Mouse (Mus musculus) adrenal gland, postnatal 14 days (tissue): ENCODE data around the gene Cit. TPM values are rescaled to one million over a fixed set of nuclear protein-coding genes. Genes with fewer than 3 reads are reported as not detected.
"Not testable (repeated sequence)": the region's sequence is repeated elsewhere in the genome, so short reads cannot be mapped to it uniquely, and the experiment has no call there.

Experiments
- DNase-seq: peaks from one replicate; pipeline ENCODE4 v3.0.0; 2021; ENCODE audit warnings: mixed read lengths
- long read RNA-seq, 2 experiments: library from polyadenylated mRNA; stranded (forward); transcript quantifications; one replicate each; pipeline ENCODE4 v2.0.0; 2021
- total RNA-seq: library from RNA; stranded (reverse); gene quantifications from 2 replicates; pipeline ENCODE4 v1.2.3, GENCODE M21; 2021

Cit gene
- total RNA-seq = 8.7 and 10.3 TPM in 2 replicates
- long read RNA-seq, experiment 1, partial matches to known transcripts = 0 of 2 reads
- long read RNA-seq, experiment 1, other reads (novel, unspliced or antisense) = 1 of 2 reads
- long read RNA-seq, experiment 2, partial matches to known transcripts = 0 of 2 reads
- long read RNA-seq, experiment 2, other reads (novel, unspliced or antisense) = 2 of 2 reads

DNA sequence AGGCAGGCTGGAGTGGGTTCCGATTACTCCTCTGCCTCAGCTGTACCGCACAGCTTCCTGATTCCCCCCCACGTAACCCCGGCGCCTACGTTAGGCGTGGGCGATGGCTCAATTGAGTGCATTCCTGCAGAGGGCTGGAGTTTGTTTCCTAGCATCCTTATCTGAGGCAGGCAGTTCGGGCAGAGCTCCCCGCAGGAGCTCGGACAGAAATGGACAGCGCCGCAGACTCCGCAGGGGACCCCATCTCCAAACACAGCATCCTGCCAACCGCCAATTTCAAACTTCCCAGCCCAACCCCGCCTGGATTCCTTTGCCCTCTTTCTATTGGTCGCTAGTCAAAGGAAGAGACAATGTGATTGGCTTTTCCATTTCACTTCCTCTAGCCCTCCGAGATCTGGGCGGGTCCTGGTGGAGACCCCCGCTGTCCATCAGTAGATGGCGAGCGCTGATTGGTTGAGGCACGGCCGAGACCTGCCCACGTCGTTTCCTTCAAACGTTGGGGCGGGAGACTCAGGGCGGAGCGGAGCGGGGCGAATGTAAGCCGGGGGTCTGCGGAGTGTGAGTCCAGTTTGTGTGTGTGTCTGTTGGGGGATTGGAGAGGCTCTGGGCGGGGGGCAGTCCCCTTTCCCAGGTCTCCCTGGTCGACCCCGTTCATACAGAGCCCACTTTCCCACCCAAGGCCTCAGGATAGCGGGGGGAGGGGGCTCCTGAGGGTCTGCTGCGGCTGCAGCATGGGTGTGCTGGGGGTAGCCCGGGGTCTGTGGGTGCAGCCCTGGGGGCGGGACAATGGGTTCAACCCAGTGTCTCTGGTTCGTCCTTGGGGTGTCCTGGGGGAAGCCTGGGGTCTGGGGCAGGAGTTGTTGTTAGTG is at the start of gene Cit:
TSS of gene Cit (plus strand) at position 513 of the 869 bp plus-strand sequence.
- DNase-seq = peak; percentile 94

DNA sequence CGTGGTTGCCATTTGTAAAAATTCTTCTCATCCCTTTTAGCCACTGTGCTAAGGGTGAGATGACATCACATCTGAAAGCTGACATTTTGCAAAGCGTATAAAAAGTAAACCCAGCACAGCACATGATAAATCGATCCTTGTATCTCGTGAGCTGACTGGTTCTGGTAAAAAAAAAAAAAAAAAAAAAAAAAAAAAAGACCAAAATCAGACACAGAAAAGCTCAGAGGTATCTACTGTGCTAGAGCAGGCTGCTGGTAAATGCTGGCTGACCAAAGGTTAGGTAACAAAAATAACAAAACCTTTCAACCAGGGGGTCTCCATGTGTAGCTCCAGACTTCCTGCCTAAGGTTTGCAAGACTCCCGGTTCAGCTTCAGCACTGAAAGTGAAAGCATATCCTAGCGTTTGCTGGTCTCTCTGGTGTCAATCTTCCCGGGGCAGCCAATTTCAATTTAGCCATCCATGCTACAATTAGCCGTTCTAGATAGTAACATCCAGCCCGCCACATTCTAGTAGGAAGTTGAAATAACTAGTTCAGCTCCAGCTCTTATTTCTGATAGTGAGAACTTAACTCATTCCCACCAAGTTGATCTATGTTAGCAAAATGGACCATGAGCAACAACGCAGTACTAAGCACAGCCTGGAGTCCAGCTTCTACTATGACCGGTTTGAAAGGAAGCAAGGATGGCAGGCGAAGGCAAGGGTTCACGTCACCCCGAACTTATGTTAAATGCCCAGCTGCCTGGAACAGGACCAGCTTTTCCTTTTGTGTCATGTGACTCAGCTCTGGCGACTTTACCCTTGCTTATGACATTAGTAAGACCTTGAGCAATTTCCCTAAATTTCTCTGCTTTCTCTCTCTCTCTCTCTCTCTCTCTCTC is 45.8 kb upstream of the Cit start:
- peak; percentile 16 for DNase-seq

DNA sequence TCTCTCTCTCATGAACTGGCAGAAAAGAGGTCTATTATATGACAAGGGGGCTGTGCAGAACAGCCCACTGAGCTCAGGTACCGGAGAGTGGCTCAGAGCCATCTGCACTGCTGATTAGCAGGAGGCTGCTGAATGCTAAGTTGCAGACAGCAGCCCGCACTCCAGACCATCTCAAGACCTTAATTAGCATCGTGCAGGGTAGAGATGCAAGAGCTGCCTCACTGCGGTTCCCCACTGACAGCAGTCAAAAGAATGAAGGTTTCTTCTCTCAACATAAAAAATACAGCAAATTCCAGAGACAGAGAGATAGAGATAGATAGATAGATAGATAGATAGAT is 45.2 kb upstream of the Cit start:
- no peak for DNase-seq

DNA sequence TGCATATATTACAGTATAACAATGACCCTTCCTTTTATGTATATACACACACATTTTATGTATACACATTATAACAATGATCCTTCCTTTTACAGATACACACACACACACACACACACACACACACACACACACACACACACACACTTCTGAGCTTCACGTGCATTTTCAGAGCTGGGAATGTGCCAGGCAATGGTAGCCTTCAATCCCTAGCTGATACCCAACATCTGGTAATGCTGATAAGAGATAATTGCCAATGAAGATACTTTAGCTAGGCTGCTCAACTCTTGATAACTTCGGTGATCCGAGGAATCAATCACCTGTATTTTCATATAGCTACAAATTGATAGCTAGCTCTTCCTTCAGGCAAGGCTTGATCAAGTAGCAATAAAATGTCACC is 32.8 kb upstream of the Cit start:
- no peak for DNase-seq

DNA sequence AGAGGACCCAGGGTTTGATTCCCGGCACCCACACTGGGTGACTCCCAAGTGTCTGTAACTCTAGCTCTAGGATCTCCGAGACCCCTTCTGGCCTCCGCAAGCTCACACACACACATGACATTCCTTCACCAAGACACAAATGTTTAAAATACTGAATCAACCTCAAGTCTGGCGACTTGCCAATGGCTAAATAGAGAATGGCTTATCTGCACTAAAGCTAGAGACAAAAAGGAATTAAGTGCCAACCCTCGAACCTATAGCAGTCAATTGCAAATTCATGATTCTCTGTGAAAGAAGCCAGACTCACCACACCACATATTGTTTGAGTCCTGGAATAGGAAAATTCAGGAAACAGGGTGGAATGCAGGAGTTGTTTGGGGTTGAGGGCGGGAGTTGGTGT is 28.1 kb upstream of the Cit start:
- DNase-seq = no peak

DNA sequence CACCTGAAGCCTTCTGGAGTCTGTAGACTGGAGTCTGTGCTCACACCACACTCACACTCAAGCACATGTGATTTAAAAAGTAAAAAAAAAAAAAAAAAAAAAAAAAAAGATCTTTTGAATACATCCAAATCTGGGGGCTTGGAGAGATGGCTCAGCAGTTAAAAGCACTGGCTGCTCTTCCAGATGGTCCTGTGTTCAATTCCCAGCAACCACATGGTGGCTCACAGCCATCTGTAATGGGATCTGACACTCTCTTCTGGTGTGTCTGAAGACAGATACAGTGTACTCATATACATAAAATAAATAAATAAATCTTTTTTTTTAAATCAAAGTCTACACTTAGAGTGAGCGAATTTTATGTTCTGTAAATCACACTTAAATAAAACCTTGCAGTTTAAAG is 27.4 kb upstream of the Cit start:
- DNase-seq = not testable (repeated sequence)

DNA sequence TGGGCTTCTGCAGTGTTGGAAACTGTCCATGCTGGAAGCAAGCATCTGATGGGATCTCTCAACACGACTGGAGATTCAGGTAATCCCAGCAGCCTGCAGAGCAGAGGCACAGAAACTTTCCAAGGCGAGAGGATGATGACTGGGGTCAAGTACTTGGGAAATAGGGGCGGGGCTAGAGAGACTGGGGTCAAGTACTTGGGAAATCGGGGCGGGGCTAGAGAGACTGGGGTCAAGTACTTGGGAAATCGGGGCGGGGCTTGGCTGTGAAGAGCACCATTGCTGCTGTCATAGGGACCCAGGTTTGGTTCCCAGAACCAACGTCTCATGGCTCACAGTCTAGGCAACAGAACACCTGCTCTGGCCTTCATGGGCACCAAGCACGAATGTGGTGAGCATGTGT is 25.1 kb upstream of the Cit start:
- DNase-seq = no peak

DNA sequence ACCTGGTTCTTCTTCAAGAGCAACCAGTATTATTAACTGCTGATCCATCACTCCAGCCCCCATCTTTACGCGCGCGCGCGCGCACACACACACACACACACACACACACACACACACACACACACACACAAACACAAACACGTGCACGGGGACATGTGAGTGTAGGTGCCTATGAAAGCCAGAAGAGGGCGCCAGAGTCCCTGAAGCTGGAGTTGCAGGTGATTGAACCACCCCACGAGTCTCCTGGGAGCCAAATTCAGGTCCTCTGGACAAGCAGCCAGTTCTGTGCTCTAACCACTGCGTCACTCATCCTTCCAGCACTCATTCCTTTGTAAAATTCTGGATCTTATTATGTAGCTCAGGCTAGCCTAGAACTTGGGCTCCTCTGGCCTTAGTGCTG is 23.9 kb upstream of the Cit start:
- DNase-seq = no peak

DNA sequence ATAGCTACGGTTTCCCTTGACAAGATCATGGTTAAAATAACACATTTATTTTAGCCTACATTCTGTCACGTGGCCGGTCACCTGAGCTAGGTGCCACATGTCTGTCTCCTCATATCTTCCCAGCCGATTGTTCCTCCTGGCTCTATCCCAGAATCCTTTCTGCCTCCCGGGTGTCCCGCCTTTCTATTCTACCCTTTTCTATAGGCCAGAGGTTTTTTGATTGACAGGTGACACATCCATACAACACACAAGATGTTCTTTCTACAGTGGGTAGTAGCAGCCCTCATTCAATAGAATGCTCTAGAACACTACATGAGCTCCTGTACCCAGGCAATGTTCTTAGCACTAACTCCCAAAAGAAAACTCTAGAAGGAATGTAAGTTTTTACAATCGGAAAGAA is 23.2 kb upstream of the Cit start:
- DNase-seq = no peak

DNA sequence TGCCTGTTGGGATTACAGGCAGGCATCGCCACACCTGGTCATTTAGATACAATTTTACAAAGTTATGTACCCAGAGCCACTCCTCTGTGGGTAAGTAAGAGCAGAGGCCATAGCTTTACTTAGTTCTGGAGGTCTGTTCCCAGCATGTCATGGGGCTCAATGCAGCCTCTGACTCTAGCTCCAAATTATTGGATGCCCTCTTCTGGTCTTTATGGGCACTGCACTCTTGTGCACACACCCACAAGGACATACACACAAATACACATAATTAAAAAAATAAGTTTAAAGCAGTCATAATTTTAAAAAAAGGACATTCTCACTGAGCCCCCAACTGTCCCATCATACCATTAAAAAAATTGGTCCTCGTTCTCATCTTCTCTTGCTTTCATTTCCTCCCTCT is 12.3 kb upstream of the Cit start:
- no peak for DNase-seq

DNA sequence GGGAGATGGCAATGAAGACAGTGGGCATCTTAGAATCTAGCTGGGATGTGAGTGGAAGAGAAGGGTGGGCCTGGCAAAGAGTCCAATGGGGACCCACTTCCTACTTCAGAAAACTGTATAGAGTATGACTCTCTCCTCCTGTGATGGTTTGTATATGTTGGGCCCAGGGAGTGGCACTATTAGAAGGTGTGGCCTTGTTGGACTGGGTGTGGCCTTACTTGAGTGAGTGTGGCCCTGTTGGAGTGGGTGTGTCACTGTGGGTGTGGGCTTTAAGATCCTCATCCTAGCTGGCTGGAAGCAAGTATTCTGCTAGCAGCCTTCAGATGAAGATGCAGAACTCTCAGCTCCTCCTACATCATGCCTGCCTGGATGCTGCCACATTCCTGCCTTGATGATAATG is 11.3 kb upstream of the Cit start:
- not testable (repeated sequence) for DNase-seq

DNA sequence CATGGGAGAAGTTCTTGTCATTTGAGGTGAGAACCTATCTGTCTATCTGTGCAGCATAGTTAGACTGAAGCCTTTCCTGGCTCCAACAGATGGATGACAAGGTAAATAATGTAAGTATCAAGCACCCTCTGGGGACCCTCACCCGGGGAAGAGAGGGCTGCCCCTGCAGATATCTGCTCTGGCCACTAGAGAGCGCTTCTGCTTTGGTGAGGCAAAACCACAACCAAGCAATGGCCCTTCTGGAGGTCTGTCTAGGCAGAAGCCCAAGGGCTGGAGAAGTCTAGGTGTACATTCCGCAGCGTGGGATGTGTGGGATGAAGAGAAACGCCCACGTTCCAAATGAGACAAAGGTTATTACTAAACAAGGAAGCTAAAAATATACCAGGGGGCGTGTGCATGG is 9.8 kb upstream of the Cit start:
- DNase-seq = peak; percentile 19

DNA sequence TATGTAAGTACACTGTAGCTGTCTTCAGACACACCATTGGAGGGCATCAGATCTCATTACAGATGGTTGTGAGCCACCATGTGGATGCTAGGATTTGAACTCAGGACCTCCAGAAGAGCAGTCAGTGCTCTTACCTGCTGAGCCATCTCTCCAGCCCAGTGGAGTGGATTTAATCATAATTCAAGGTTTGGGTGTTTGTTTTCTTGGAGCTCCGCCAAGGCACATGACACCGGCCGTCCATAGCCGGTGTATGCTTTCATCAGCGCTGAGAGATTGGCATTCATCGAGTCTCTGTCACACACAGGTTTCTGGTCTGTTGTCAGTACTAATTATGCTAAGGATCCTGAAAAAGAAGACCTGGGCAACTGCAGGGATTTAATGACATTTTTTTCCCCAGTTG is 7.0 kb upstream of the Cit start:
- peak; percentile 47 for DNase-seq

DNA sequence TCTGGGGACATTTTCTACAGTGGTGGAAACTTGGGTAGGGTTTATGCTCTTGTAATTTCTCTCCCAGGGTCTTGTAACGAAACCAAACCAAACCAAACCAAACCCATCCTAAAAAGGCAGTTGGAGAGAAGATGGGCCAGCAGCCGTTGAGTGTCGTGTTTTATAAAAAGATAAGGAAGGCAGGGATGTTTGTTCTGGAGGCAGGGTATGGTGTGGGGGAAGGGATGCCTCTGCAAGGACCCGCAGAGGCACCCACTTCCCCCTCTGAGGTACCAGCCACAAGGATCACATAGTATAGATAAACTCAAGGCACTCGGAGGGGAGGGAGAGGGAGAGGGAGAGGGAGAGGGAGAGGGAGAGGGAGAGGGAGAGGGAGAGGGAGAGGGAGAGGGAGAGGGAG is 4.6 kb upstream of the Cit start:
- no peak for DNase-seq

DNA sequence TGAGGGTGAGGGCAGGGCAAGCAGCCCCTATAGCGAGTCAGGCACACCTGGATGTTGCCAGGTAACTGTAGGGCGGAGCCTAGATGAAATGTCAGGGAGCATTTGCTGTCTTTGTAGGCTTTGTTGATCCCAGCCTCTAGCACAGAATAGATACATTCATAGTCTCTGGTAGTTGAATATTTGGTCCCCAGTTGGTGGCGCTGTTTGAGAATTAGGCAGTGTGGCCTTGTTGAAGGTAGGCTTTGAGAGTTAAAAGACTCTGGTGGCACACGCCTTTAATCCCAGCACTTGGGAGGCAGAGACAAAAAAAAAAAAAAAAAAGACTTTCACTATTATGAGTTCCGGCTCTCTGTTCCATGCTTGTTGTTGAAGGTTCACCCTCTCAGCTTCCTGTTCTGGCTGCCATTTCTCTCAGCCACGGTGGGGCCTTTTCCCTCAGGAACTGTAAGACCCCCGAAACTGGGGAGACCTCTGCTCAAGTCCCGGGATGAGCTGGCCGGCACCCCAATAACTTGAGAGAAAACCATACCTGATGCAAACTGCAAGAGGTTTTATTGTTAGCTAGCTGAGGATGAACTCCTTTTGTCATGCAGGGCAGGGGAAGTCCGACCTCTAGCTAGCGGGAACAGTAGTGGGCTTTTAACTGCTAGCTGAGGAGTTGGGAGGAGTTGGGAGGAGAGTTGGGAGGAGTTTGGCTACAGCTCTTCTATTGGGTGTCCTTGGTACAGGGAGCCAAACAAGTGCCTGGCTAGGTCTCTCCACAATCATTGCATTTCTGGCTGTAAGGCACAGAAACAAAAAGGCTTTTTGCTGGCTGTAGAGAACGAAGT is 3.9 kb upstream of the Cit start:
- DNase-seq = no peak

DNA sequence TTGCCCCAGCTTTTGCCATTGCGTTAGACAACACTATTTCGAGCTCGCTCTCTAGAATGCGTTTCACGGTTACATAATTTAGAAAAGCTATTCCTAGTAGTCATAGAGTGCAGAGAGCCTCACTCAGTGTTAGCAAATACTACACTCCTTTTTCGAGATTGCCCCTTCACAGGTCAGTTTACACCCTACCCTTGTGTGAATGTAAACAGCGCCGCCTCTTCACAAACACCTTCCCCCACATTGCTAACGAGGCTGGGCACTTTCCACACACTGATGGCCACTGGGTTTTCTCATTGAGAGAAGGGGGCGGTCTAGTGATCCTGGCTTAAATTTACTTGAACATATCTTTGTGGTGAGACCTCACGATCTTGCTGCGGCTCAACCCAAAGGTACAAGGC is 711 bp upstream of the Cit start:
- DNase-seq = no peak

DNA sequence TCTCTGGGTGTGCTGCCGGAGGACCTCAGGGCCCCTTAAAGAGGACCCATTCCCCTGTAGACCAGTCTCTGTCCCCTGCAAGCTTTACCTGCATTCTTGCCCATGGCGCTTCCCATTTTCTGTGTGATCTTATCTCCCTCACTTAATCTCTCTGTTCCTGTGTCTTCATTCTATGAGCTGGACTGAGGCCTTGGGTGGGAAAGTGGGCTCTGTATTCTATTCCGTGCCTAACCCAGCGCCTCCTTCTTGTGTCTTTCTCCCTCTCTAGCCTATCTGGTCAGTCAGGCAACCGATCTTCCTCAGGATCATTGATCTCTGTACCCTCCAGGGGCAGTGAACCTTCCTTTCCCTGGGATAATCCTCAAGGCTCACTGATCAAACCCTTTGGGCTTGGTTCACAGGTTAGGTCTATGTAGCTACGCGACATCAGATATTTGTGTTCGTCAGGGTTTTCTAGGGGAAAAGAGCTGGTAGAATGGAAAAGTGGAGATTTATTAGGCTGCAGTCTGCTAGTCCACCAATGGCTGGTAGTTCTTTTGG is 627 bp downstream of the Cit start:
- no peak for DNase-seq

DNA sequence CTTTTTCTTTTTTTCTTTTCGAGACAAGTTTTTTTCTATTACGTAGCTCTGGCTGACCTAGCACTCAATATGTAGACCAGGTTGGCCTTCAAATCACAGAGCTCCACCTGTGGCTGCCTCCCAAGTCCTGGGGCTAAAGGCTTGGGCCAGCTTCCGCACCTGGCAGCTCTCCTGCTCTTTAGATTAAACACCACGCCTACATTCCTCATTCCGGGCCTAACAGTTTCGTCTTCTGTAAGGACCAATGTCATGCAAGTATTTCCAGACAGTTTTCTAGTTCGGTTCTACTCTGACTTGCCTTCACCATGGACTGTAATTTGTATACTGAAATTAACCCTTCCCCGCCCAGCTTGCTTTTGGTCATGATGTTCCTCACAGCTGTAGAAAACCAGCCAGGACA is 2.1 kb downstream of the Cit start:
- DNase-seq = no peak

DNA sequence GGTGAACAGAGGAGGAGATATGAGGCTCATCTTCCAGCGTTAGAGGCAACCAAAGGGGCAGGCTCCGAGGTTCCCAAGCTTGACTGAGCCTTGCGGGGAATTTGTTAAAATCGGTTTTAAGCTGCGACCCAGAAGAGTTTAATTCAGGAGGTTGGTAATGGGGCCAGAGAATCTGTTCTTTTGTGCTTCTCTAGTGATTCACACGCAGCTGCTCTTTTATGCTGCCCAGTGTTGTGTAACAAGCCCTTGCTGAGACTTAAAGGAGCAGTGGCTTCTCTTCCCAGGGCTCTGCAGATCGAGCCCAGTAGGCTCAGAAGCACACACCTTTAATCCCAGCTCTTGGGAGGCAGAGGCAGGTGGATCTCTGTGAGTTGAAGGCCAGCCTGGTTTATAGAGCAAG is 3.4 kb downstream of the Cit start:
- no peak for DNase-seq

DNA sequence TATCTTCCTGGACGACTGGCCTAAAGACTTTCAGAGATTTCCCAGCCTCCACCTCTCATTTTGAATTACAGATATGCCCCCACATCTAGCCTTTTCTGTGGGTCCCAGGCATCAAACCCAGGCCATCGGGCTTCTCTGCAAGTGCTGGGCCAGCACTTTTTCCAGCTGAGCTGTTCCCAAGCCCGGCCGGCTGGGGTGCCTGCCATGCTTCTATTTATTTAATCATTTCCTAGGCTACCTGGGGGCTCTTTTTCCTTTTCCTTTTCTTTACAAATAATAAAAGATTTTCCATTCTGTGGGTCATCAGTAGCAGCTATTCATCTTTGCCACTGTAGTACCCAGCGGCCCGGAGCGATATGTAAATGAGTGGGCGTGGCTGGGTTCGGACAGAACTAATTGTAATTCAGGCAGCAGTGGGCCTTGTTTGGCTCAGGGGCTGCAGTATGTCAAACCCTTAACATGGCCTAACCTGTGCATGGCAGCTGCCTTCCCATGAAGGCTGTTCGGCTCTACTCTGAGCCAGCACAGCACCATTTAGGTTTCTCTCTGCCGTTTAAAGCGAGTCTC is 4.3 kb downstream of the Cit start:
- DNase-seq = no peak

DNA sequence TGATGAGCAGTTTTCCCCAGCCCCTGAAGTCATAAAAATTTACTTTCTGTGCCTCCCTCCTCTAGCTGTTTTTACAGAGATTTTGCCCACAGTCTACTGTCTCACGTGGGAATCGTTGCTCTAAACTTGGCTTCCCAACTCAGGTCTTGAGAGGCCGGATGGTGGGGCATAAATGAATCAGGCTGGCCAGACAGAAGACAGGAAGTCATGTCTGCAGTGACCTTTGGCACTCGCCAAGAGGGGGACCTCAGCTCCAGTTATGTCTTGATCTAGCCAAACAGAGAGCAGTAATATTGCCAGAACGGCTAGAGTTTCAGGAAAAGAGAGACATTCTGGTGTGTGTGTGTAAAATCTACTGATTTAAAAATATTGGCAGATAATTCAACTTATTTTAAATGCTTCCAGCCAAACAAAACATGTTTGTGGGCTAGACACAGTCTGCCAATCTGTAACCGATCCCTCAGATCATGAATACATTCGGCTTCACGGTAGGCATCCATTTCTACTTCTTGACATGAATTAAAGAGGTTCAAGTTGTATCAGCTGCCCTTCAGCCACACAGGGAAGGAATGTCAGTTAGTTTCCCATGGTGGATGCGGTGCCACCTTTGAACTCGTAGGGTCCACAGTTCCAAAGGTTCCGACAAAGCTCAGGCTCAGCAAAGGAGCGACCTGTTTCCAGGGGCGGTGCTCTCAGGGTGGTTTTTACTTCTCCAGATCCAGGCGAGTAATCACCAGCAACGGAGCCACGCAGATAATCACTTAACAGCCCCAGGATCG is 5.4 kb downstream of the Cit start:
- DNase-seq = no peak
